Mouse (Mus musculus): Measurements from ENCODE around the gene Nppa.

Gene Nppa

DNA sequence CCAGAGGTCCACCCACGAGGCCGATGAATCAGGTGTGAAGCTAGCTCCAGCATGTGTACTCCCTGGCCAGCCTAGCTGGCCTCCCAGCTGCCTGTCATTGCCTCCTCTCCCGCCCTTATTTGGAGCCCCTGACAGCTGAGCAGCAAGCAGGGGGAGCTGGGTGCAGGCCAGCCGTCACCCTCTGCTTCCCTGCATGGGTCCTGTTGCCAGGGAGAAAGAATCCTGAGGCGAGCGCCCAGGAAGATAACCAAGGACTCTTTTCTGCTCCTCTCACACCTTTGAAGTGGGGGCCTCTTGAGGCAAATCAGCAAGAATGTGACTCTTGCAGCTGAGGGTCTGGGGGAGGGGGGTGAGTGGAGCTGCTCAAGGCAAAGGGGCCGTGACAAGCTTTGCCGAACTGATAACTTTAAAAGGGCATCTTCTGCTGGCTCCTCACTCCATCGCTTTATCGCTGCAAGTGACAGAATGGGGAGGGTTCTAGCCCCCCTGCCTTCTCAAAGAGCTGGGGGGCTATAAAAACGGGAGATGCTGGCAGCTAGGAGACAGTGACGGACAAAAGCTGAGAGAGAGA, at the start of gene Nppa:
Nppa (plus strand) TSS at position 521 of the 571 bp plus-strand sequence.
- DNase-seq, result no peak

- no peak for DNase-seq
Observed at GRCm38 (mm10) chr4:147953590-147953989, 46.9 kb upstream of the Nppa start.

DNA sequence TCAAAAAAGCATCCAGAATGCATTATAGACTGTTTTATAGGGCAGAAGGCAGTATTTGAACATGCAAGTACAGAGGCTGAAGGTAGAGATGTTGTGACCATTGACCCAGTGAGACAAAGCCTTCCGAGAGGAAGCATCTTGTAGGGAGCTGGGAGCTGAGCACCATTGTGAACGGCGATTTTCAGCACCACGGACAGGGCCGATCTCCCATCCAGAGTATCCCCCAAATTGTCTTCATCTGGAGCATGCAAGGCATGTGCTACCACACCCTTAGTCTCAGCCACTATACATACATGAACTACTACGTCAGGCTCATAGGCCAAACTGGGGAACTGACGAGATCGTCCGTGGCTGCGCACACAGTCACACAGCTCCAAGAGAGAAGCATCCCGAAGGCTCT, 43.4 kb upstream of the Nppa start:
- no peak for DNase-seq

- DNase-seq, result peak; percentile 80
Observed at GRCm38 (mm10) chr4:147959881-147960831, 40.4 kb upstream of the Nppa start.

GRCm38 (mm10) chr4:147962781-147963180, 37.7 kb upstream of the Nppa start:
- DNase-seq, result no peak

DNA sequence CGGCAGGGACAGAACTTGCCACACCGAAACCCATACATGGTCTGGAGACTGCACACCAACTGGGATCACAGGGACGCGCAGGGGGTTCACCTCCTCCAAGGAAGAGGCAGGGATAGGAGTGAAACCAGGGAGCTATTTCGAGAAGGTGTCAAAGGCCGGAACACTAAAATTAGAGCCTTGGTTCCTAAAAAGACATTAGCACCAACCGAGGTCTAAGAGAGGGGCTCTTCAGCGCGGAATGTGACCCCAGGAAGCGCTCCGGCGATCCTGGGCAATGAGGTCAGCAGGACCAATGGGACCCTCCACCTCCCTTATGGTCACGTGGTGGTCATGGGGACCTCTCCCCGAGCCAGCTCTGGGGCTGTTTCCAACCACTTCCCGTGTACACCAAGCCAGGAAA, 36.9 kb upstream of the Nppa start:
- no peak for DNase-seq

- peak; percentile 71 for DNase-seq
Observed at GRCm38 (mm10) chr4:147965712-147966111, 34.8 kb upstream of the Nppa start.

DNA sequence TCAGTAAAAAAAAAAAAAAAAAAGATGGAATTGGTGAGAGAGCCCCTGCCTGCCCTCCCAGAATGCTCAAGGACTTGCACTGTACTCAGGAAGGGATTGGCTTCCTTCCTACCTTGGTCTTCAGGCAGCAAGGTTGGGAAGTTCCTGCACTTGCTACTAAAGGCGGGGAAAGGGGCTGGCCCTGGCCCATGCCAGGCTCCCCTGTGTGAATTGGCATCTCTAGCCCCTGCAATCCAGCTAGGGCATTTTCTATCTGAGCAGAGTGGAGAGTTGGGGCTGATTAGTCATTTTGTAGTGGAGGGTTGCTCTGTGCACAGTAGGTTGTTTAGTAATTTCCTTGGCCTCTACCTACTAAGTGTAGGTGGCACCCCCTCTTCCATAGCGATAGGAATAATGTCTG, 31.7 kb upstream of the Nppa start:
- DNase-seq, result no peak

DNA sequence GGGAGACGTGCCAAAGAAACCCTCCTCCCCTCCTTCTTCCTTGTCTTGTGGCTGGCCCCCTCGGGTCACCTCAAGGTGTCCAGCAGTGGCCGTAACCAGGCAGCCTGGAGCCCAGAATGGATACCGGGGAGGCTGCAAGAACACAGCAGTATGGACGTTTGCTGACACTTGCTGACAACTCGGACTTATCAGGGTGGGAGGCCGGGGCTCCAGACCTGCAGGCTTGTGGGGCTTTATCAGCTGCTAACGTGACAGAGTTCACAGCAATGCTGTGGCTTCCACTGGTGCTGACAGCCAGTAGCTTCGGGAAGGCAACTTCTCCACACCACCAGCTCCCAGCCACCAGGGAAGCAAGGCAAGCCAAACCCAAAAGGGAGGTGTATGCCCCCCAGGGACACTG, 31.2 kb upstream of the Nppa start:
- DNase-seq, result no peak

GRCm38 (mm10) chr4:147976237-147976636, 24.3 kb upstream of the Nppa start:
- no peak for DNase-seq

GRCm38 (mm10) chr4:147977726-147978125, 22.8 kb upstream of the Nppa start:
- DNase-seq, result no peak

- DNase-seq, result no peak
Observed at GRCm38 (mm10) chr4:147978391-147978790, 22.1 kb upstream of the Nppa start.

- peak; percentile 21 for DNase-seq
Observed at GRCm38 (mm10) chr4:147979441-147979860, 21.1 kb upstream of the Nppa start.

- peak; percentile 54 for DNase-seq
Observed at GRCm38 (mm10) chr4:147985205-147986132, 15.1 kb upstream of the Nppa start, which contains the start of gene Nppb. Nppb (plus strand) TSS chr4:147985788.

- no peak for DNase-seq
Observed at GRCm38 (mm10) chr4:147993571-147994095, 6.9 kb upstream of the Nppa start.

GRCm38 (mm10) chr4:147995311-147995710, 5.2 kb upstream of the Nppa start:
- DNase-seq, result no peak

DNA sequence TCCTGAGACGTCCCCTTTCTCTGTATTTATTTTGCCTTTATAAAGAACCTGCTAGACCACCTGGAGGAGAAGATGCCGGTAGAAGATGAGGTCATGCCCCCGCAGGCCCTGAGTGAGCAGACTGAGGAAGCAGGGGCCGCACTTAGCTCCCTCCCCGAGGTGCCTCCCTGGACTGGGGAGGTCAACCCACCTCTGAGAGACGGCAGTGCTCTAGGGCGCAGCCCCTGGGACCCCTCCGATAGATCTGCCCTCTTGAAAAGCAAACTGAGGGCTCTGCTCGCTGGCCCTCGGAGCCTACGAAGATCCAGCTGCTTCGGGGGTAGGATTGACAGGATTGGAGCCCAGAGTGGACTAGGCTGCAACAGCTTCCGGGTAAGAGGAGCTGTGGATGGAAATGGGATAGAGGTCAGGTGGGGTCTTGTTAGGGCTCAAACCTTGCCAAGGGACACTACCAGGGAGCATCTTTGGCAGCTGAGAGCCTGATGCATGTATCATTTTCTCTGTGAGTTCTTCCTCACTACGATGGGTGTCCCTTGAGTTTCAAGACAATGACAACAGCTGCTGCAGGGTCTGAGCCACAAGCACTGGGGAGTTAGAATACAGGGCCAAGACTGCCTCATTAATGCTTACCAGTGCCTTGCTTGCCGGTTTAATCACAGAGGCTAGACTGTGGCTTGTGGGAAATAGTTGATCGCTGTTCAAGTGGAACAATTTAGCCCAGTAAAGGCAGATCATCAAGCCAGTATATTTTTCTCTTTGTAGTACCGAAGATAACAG, 679 bp downstream of the Nppa start:
- DNase-seq, result no peak

DNA sequence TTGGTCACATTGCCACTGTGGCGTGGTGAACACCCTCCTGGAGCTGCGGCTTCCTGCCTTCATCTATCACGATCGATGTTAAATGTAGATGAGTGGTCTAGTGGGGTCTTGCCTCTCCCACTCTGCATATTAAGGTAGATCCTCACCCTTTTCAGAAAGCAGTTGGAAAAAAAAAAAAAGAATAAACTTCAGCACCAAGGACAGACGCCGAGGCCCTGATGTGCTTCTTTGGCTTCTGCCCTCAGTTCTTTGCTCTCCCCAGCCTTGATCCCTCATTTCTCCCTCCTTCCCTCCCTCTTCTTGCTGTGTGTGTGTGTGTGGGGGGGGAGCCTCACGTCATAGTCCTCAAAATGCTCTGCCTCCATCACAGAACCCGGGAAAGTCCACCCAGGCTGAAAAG, 1.3 kb downstream of the Nppa start:
- no peak for DNase-seq

- no peak for DNase-seq
Observed at GRCm38 (mm10) chr4:148004361-148004760, 3.8 kb downstream of the Nppa start.

GRCm38 (mm10) chr4:148008412-148008811, 7.9 kb downstream of the Nppa start:
- DNase-seq, result peak; percentile 66

DNA sequence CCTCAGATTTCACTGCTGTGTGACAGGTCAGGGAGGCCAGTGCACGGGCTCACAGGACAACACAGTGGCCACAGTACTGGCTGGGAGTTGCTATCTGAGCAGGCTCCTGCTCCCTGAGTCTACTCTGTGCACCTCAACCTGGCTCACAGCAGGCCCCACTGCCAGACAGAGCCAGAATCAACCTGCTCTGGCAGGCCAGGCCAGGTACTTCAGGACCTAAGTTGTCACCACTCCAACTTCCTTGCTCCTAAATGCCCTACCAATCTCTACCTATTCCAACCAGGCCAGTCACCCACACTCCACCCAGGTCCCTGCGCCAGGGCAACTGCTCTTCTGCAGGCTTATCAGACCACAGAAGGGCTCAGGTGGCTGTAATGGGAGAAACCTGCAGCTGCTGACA, 9.1 kb downstream of the Nppa start:
- peak; percentile 53 for DNase-seq

DNA sequence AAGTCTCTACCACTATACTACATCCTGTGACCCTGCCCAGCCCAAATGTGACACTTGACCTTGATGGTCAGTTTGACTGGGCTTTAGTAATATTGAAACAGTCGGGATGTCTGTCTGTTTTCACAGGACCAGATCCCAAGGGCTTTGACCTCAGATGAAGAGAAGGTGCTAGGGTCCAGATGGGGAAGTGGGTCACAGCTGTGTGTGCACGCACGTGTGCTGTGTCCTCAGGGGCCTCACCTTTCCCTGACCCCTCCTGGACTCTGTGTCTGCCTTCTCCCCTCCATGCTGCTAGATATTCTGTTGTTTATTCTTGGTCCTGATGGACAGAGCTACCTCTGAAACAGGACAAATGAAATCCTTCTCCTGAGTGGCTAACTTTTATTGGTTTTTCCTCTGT, 10.8 kb downstream of the Nppa start:
- DNase-seq, result no peak

Measured in kidney, adult 18-20 months (tissue).